Mouse (Mus musculus): Measurements from ENCODE around the gene Lsp1.

The Lsp1 gene

GRCm38 (mm10) chr7:142460636-142461077 is at the start of gene Lsp1:
Gene Lsp1 (plus strand): TSS chr7:142460809.
- peak in 1 of 2 experiments; percentile 1 for DNase-seq

- no peak for DNase-seq
Measured at GRCm38 (mm10) chr7:142413285-142413684, 47.3 kb upstream of the Lsp1 start.

GRCm38 (mm10) chr7:142415314-142415713 is 45.3 kb upstream of the Lsp1 start:
- DNase-seq, result no peak

- DNase-seq, result no peak
Measured at GRCm38 (mm10) chr7:142416225-142416624, 44.4 kb upstream of the Lsp1 start.

- no peak for DNase-seq
Measured at GRCm38 (mm10) chr7:142418027-142418426, 42.6 kb upstream of the Lsp1 start.

- DNase-seq, result no peak
Measured at GRCm38 (mm10) chr7:142418679-142419078, 41.9 kb upstream of the Lsp1 start.

- DNase-seq, result no peak
Measured at GRCm38 (mm10) chr7:142419887-142420286, 40.7 kb upstream of the Lsp1 start.

GRCm38 (mm10) chr7:142421826-142422225 is 38.8 kb upstream of the Lsp1 start:
- DNase-seq, result no peak

- peak; percentile 56 to 71 for DNase-seq
Measured at GRCm38 (mm10) chr7:142425641-142426213, 34.9 kb upstream of the Lsp1 start.

GRCm38 (mm10) chr7:142428213-142428612 is 32.4 kb upstream of the Lsp1 start:
- no peak for DNase-seq

- no peak for DNase-seq
Measured at GRCm38 (mm10) chr7:142430160-142430678, 30.4 kb upstream of the Lsp1 start.

- DNase-seq, result no peak
Measured at GRCm38 (mm10) chr7:142431106-142431505, 29.5 kb upstream of the Lsp1 start.

- peak in 1 of 2 experiments; percentile 23 for DNase-seq
Measured at GRCm38 (mm10) chr7:142433623-142434022, 27.0 kb upstream of the Lsp1 start.

GRCm38 (mm10) chr7:142434137-142434865 is 26.3 kb upstream of the Lsp1 start, which contains the start of gene Syt8:
Gene Syt8 (plus strand): TSS chr7:142434850.
- DNase-seq, result no peak

GRCm38 (mm10) chr7:142435524-142435923 is 25.1 kb upstream of the Lsp1 start:
- DNase-seq, result peak; percentile 61 to 78

- DNase-seq, result no peak
Measured at GRCm38 (mm10) chr7:142437324-142437723, 23.3 kb upstream of the Lsp1 start.

- DNase-seq, result peak; percentile 45 to 58
Measured at GRCm38 (mm10) chr7:142439966-142440365, 20.6 kb upstream of the Lsp1 start.

GRCm38 (mm10) chr7:142440657-142441114 is 19.9 kb upstream of the Lsp1 start:
- no peak for DNase-seq

GRCm38 (mm10) chr7:142441585-142441984 is 19.0 kb upstream of the Lsp1 start, which contains the start of gene Tnni2:
Gene Tnni2 (plus strand): TSS chr7:142441808.
- DNase-seq, result no peak

GRCm38 (mm10) chr7:142442081-142442907 is 18.3 kb upstream of the Lsp1 start:
- no peak for DNase-seq

GRCm38 (mm10) chr7:142442908-142443420 is 17.6 kb upstream of the Lsp1 start:
- no peak for DNase-seq

GRCm38 (mm10) chr7:142443474-142443873 is 17.1 kb upstream of the Lsp1 start:
- DNase-seq, result no peak

GRCm38 (mm10) chr7:142444171-142444570 is 16.4 kb upstream of the Lsp1 start:
- no peak for DNase-seq
